Mouse (Mus musculus) right cerebral cortex, postnatal 25 days (tissue): ENCODE data around the gene Gm28047.
A peak's percentile ranks its signal among the peaks of the same experiment; 100 is the strongest.

Experiments
- DNase-seq: peaks from one replicate; pipeline ENCODE4 v3.0.0; 2022

The Gm28047 gene

DNA sequence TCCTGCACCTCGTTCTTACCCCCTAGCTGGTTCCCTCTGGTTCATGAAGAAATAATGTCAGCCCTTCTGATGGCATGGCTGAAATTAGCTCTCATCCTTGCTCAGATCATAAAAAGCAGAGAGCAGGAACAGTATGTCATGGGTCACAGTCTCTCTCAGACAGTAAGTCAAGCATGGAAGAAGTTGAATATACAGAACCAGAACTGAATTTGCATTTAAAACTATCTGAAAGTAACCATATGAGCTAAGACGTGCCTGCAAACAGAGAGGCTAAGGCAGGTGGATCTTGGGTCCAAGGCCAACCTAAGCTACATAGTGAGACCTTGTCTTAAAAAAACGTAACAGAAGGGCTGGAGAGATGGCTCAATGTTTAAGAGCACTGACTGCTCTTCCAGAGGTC, 111.9 kb downstream of the Gm28047 start:
- no peak for DNase-seq

DNA sequence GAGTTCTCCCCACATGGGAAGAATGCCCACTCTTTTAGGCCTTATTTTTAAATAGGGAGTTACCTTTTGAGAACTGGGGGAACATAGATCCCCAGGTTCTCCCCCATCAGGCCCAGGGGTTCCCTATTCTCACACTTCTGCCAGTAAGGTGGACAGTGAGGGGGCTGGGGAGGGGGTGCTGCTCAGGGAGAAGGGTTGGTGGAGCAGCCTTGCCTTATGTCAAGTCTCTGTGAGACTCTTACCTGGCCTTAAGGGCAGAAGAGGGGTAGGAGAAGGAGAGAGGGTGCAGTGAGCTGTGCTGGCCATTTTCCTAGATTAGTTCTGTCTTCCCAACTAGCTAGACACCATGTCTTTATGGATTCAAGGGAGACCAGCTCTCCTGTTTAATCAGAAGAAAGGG, 112.4 kb downstream of the Gm28047 start:
- DNase-seq, result no peak

DNA sequence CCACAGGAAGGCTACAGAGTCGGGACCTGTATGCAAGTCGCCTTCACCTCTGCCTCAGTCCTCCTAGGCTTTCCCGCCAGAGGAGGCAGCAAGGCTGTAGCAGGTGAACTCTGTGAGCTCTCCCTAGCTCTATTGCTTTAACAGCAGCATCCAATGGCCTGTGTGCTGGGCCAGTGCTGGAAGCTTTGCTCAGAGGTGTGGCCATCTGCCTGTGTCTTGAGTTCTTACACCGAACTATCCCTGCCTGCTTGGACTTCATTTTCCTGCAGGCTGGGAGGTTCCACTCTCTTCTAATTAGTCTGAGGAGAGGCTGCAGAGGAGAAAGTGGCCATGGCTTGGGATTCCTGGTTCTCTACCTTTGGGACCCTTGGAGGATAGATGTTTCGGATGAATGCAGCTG, 112.9 kb downstream of the Gm28047 start:
- DNase-seq, result no peak

DNA sequence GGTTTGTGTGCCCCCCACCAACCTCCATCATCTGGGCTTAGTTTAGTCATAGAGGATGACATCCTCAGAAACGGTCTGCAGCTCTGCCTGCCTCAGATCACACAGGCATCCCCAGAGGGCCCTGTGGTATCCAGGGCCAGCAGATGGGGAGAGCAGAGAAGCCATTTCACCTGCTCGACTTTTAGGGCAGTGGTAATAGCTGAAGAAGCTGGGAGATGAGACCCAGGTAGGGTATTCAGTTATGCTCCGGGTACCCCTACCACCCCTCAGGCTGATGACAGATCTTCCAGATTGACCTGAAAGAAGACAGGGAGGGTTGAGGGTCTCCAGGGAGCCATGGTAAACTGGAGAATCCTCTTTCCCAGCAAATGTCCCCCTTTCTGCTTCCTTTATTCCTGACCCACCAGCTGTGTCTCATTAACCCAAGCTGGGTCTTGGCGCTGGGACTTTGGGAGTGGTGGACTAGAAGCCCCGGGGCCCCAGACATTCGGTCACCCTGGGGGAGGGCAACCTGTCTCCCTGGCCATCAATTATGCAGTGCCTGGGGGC, 113.5 kb downstream of the Gm28047 start:
- DNase-seq, result no peak

DNA sequence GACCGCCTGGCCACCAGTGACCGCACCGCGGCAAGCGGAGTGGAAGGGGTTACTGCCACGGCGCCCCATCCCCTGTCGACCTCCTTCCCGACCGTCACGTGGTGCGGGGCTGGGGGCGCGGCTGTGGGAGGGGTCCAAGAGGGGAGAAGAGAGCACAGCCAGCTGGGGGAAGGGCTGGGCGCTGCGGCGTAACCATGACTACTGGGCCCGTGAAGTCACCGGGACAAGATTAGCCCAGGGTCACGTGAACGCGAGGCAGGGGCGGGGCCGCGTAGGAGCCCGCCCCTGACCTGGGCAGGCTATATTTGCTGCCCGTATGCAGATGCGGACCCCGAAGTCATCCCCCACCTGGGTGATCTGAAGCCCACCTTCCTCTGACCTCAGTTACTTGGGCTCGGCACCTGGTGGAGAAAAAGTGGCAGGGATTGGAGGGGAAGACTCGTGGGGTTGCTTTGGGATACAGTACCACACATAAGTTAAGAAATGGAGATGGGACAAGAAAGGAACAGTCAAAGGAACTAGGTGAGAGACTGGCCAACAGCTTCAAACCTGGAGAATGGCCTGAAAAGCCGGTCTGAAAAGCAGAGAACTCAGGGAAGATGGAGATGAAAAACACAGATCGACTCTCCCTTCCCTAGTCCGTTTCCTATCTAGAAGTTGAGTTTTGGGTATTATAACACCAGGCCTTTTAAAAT, 114.1 kb downstream of the Gm28047 start:
- DNase-seq, result peak; percentile 87

DNA sequence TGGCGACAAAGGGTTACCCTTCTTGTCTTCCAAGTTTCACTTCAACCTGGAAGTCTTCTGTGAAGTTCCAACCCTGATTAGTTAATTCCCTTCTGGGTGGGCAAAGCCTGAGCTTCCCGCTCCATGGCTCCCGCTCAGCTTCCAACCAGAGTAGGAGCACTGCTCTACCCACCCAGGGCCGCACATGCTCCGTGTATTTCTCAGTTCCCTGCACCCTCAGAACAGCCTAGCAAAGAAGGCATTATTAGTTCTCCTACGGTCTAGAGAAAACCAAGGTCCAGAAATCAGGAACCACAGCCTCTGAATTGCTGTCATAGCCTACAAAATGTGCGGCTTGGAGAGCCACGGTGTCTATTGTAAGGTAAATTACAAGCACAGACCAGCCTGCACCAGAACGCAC, 114.8 kb downstream of the Gm28047 start:
- DNase-seq, result no peak

DNA sequence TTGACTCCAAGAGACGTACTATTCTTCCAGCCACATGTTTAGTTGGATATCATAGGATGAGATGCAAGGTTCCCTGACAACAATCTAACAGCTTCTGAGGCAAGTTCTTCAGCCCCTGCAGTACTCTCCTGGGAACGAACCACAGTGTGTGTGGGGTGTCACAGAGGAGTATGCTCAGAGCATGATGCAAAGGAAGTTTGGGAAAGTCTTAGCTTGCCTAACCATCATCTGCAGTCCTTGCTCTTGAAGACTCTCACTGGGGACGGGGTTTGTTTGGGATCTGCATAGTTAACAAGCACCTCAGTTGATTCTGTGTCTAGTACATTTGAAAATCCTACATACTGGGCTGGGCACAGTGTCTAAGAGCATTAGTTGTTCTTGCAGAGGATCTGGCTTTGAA, 116.5 kb downstream of the Gm28047 start:
- no peak for DNase-seq

DNA sequence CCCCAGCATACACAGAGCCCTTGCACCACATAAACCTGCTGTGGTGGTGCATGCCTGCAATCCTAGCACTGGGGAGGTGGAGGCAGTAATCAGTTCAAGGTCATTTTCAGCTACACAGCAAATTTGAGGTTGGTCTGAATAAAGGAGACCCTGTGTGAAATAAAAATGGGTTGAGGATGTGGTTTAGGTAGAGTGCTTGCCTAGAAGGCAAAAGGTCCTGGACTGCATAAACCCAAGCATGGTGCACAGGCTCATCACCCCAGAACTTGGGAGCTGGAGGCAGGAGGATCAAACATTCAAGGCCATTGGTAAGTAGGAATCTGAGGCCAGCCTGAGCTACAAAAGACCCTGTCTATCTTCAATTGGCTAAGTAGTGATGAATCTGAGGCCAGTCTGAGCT, 117.3 kb downstream of the Gm28047 start:
- no peak for DNase-seq

DNA sequence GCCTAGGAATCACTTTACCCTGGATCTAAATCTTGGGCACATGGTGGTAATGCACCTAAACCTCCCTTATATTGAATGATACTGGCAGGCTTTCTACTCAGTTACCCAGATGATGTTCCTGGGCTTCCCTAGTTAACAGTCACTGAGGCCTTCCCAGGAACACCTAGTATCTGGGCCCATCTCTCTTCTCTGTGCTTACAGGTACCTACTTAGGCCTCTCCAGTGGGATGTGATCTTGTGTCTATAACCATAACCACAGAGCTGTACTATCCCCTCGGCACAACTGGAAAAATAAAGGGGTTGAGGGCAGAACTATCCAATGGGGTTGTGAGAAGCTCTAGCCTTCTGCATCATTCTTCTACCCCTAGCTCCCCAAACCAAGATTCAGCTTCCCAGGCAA, 118.0 kb downstream of the Gm28047 start:
- DNase-seq, result no peak

DNA sequence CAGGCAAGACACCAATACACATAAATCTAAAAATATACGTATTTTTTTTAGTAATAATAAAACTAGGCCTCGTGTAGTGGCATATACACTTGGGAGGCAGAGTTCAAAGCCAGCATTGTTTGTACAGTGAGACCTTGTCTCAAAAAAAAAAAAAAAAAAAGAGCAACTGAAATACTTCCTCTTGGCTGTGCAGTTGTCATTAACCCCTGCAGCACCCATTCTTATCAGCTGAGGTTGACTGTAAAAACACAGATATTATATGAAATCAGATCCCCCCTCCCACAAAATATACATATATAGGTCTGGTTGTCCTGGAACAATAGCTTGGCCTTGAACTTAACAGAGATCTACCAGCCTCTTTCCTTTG, 118.4 kb downstream of the Gm28047 start:
- DNase-seq, result no peak

DNA sequence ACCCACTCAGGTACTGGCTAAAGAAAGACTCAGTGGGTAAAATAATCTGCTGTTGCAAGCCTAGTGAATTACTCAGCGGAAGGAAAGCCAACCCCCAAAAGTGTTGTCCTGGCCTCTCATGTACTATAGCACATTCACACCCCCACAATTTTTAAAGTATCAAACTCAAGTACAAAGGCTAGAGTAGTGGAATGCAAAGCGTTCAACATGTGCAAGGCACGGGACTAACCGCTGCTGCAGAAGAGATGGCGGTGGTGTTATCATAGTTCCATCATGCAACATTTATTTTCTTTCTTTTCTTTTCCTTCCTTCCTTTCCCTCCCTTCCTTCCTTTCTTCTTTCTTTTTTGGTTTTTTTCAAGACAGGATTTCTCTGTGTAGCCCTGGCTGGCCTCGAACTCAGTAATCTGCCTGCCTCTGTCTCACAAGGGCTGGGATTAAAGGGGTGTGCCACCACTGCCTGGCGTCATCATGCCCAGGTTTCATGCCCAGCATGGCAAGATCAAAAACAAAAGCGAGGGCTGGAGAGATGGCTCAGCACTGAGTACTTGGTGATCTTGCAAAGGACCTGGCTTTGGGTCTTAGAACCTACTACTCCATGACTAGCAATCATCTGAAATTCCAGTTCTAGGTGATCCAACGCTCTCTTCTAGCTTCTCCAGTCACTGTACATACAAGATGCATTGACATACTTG, 119.0 kb downstream of the Gm28047 start:
- no peak for DNase-seq

DNA sequence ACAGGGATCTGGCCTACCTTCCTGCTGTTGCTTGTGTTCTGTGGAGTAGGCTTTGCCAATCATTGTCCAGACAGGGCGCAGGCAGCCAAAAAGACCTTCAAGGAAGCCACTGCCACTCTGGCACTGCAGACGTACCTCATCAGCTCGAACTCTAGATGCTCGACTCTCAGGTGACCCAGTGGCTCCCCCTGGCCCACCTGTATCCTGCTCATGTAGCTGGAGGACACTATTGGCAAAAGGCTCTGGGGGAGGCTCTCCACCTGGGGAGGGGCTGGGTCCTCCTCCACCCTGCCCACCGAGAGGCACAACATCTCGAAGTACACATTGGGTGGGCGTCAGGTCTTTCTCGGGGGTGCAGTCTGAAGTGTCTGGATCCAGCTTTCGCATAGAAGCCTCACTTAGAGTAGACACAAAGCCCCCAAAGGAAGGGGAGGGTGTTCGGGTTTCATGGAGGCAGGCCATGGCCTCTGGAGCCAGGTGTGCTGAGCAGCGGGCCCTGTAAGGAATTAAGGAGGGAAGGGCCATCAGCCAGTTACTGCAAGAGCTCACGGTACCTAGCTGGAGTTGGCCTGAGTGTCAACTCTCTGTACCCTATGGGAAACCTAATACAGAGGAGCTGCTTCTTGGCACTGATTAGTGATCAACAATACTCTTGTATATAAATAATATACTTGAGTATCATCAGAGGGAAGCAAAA, 119.6 kb downstream of the Gm28047 start:
- DNase-seq, result no peak

DNA sequence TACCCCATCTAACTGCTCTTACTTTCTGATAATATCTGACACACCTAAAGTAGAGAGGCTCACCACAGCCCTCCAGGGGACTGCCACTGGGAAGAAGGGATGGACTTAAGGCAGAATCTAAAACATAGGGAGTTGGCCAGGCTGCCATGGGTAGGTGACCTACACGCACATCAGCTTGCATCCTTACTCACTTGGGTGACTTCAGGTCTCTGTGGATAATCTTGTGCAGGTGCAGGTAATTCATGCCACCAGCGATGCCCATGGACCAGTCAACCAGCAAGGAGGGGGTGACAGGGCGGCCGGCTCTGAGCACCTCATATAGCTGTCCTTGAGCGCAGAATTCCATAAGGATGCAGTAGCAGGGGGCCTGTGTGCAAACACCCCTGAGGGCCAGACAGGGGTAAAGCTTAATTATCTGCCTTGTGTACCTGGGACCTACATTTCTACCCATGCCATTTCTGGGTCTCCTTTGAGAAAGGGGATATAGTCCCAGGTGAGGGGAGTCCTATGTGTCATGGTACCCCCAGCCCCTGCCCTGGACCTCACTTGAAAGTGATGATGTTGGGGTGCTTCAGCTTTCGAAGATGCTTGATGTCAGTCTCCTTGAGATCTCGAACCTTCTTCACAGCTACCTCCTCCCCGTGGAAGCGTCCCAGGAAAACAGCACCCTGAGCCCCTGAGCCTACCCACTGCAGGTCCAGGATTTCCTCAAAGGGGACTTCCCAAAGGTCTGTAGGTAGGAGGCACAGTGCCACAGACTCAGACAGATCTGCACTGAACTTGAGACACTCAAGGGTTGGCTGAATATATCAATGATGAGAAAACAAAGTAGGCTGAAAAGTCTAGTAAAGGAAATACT, 120.7 kb downstream of the Gm28047 start:
- no peak for DNase-seq

DNA sequence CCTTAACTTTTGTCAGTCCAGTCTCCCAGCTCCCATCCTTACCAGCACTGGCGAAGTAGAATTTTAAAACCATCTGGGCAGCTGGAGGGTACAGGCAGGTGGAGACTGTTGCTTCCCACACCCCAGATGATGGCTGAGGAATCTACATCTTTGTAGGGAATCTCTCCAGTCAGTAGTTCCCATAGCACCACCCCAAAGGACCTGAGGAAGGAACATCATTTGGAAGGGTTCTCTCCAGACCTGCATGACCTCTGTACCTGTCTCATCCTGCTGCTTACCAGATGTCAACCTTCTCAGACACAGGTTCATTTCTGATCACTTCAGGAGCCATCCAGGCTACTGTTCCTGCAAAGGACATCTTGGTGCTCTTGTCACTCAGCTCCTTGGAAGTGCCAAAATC, 121.4 kb downstream of the Gm28047 start, which contains the start of gene Gm10337:
Gm10337 (plus strand) TSS at position 276 of the 400 bp plus-strand sequence.
- no peak for DNase-seq

DNA sequence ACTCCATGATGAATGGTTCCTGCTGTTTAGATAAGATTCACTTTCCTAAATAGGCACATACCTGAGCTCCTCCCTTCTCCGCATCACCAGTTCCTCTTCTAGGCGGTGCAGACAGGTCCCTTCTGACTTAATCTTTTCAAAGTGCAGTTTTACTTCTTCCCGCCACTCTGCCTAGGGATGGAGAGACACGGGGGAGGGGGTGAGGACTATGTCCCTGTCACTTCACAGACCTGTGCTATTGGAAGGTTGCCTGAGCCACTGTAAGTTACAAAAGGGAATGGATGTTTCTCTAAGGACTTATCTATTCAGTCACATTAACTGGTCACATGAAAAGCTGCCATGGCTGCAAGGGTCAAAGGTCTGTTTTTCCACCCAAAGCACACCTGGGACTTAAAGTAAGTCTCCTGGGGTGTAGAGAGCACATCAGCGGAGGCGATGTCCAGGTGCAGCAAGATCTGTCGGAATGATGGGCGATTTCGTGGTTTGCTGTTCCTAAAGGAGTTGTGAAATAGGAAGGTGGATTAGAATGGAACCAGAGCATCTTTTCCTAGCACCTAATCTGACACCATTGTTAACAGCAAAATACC, 122.5 kb downstream of the Gm28047 start:
- DNase-seq, result no peak

DNA sequence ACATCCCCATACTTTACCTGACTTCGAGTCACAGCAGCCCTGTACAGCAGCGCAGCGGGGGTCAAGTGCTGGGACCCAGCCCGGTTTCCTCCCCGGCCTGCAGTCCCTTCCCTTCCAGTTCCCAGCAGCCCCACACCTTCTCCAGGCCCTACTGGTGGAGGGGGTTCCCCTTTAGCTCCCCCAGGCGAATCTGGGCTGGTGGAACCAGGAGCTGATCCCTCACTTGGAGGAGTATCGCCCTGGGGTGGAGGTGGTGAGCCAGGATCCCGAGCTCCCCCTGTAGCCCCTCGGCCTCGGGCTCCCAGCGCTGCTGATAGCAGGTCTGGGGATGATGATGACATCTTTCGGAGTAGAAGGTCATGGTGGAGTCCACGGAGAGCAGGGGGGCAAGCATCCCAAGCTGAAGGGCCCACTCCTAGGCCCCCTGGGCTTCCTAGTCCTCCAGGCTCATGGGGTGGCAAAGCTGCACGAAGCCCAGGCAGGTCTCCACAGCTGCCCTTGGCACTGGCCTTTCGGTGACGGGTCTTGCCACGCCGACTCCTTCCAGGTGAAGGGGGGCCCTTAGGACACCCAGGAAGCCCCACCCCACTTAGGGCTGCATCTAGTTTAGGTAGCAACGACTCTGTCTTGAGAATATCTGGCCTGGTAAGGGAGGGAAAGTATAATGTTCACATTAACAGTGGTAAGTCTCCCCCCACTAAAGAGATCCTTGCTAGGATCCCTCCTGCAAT, 123.6 kb downstream of the Gm28047 start:
- DNase-seq, result no peak

DNA sequence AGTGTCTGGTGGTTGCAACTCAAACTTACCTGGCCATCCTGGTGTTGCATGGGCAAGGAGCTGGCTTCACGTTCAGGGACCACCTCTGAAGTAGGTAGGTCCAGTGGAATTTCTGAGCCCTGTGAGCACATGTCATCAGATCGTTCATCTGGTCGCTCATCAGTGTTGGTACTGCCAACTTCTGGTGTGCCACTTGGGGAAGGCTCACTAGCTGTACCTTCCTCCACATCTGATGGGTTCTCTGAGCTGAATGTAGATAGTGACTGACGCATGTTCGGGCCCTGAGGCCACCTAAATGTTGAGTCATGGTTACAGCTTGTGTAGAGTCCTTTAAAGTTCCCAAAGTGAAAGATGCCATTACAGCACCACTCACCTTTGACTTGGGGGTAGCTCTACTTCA, 124.4 kb downstream of the Gm28047 start:
- DNase-seq, result no peak

DNA sequence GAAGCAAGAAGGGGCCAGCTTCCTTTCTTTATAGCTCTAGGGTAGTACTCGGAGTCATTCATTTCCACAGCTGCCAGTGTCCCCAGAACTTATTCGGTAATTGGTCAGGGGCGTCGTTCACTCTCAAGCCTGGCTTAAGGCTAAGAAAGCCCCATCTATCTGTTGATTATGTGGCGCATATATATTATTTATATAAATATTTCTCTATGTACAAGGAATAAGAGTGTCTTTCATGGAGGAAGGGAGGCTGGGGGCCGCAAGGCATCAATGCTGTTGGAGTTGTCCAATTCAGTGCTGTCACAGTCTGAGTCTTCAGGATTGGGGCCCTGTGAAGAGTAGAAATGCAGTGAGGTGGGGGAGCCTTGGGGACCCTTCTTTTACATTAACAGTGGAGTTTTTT, 125.0 kb downstream of the Gm28047 start:
- no peak for DNase-seq

DNA sequence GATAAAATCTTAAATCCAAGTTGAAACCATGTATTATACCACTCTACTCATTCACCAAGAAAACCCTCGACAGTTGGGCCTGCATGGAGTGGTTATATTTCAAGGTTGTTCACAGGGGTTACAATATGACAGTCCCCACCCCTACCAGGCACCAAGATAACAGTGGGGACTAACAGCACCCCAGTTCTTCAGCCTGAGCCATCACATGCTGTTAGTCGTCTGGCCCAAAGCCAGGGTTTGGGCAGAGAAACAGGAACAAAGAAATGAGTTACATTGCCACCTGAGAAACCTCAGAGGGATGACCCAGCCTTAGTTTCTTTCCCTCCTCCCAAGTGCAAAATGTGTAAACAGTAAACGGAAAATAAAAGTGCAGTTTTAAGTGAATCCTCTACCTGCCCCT, 125.5 kb downstream of the Gm28047 start:
- no peak for DNase-seq

DNA sequence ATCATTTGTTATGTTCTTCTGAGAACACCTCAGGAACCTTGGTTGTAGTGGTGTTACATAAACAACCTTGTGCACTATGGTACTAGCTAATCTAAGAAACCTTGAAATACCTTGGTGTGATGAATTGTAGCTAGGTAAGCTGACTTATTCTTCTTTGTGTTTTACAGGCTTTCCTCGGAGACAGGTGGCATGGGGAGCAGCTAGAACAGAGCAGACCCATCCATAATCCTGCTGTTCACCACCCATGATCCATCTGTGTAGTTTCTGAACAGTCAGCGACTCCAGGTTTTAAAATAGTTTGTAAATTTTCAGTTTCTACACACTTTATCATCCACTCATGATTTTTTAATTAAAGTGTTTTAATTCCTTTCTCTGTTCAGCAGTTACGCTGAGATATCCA, 126.5 kb downstream of the Gm28047 start:
- DNase-seq, result no peak

DNA sequence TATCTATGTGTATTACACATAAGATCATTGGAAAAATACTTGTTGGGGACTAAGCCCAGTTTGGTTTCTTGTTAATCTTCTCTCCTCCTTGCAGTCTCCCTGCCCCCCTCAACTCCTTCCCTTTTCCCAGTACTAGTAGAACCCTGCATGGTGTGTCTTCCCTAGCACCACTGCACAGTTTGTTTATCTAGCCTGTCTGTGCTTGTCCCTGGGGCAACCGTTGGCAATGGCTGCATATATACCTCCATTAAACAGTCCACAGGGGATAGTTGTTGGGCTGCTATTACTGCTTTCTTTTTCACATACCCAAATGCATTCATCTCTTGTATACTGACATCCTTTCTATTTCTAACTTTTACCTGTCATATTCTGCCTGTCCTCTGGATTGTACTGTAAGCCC, 137.2 kb downstream of the Gm28047 start:
- DNase-seq, result no peak

DNA sequence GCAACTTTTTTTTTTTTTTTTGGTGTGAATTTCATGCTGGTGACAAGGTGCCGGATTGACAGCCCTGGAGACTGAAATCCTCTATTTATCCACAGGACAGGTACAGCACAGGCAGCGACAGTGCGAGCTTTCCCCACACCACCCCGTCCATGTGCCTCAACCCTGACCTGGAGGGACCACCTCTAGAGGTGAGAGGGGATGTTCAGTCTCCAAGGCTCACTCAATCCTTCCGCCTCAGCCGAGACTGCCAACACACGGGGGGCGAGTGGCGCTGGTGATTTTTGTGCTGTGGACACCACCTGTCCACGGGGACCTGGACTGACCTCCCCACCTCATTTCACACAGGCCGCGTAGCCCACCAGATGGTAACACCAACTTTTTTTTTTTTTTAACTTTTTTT, 139.0 kb downstream of the Gm28047 start:
- DNase-seq, result no peak
